Mouse (Mus musculus) ES-Bruce4 (cell line): ENCODE results near the gene Stx11. TPM values are rescaled to one million over a fixed set of nuclear protein-coding genes. Genes with fewer than 3 reads are reported as not detected.

Experiments used
- H3K27ac ChIP-seq: 2 replicates; pipeline ENCODE4 v1.5.1; 2012; ENCODE audit warnings: low read length, inconsistent platforms; ENCODE audit not compliant: insufficient read depth
- H3K27me3 ChIP-seq: 2 replicates; pipeline ENCODE4 v1.6.1; 2012; ENCODE audit warnings: mild to moderate bottlenecking, low read length, inconsistent platforms; ENCODE audit not compliant: control insufficient read depth, poor library complexity, insufficient read depth, severe bottlenecking
- H3K36me3 ChIP-seq: 2 replicates; pipeline ENCODE4 v1.6.1; 2012; ENCODE audit warnings: inconsistent platforms, mild to moderate bottlenecking, low read length, moderate library complexity; ENCODE audit not compliant: control insufficient read depth, poor library complexity, insufficient read depth, severe bottlenecking
- H3K4me1 ChIP-seq: one replicate; pipeline ENCODE4 v1.8.1; 2011; ENCODE audit warnings: low read length; ENCODE audit not compliant: control insufficient read depth, insufficient read depth
- H3K4me3 ChIP-seq: 2 replicates; pipeline ENCODE4 v1.5.1; 2011; ENCODE audit warnings: low read depth, mild to moderate bottlenecking, low read length
- H3K9ac ChIP-seq: 2 replicates; pipeline ENCODE4 v1.6.1; 2012; ENCODE audit warnings: low read depth, mild to moderate bottlenecking, inconsistent platforms; ENCODE audit not compliant: poor library complexity, severe bottlenecking
- H3K9me3 ChIP-seq: replicated peaks from 2 replicates; pipeline ENCODE4 v1.6.1; 2012; ENCODE audit warnings: mild to moderate bottlenecking, low read length, inconsistent platforms; ENCODE audit not compliant: control insufficient read depth, poor library complexity, insufficient read depth, severe bottlenecking
- CTCF ChIP-seq: IDR thresholded peaks from one replicate; pipeline ENCODE4 v1.8.1; 2011; ENCODE audit warnings: low read depth, low read length
- EP300 ChIP-seq: IDR thresholded peaks from 2 replicates; pipeline ENCODE4 v1.6.1; 2011; ENCODE audit warnings: low read depth, low read length; ENCODE audit not compliant: insufficient read depth
- POLR2A ChIP-seq: IDR thresholded peaks from one replicate; pipeline ENCODE4 v1.8.1; 2011; ENCODE audit warnings: low read length; ENCODE audit not compliant: insufficient read depth
- polyA plus RNA-seq: library from polyadenylated mRNA; stranded (reverse); fragments of >200 nt; gene quantifications from 2 replicates; pipeline ENCODE4 v1.2.4, GENCODE M21; 2011; ENCODE audit warnings: low read depth; ENCODE audit not compliant: missing spikeins, insufficient read depth, insufficient read length

Stx11 gene
- polyA plus RNA-seq, 1 experiment, result 2.1 TPM

GRCm38 (mm10) chr10:12915826-12916225 lies 48.3 kb downstream of the Stx11 start:
- H3K9me3 ChIP-seq, result no peaks in the 10 kb centered on the region
- H3K9ac ChIP-seq, result no peak overlapping the region
- no peaks in the 10 kb centered on the region for H3K27me3 ChIP-seq
- TF ChIP-seq CTCF, result no peak
- H3K27ac ChIP-seq, result peak overlapping the region; percentile 96
- no peaks in the 10 kb centered on the region for H3K36me3 ChIP-seq
- H3K4me1 ChIP-seq, result no peaks in the 10 kb centered on the region
- H3K4me3 ChIP-seq, result no peak overlapping the region

GRCm38 (mm10) chr10:12914203-12914602 lies 49.9 kb downstream of the Stx11 start:
- Histone ChIP-seq H3K9ac (peak overlapping the region; percentile 48; the same call in 1 of the 2 replicates), H3K27me3 (no peaks in the 10 kb centered on the region), H3K4me3 (no peak overlapping the region), H3K9me3 (no peaks in the 10 kb centered on the region), H3K4me1 (no peaks in the 10 kb centered on the region), H3K27ac (peak overlapping the region; percentile 75), H3K36me3 (no peaks in the 10 kb centered on the region)
- TF ChIP-seq EP300 (no peak), POLR2A (no peak), CTCF (no peak)

- no peaks in the 10 kb centered on the region for H3K27me3 ChIP-seq
- no peaks in the 10 kb centered on the region for H3K36me3 ChIP-seq
- H3K9me3 ChIP-seq, result no peaks in the 10 kb centered on the region; the same call in none of the 2 replicates
- H3K27ac ChIP-seq, result peak overlapping the region; percentile 39; the same call in 1 of the 2 replicates
- TF ChIP-seq CTCF (no peak), POLR2A (no peak), EP300 (no peak)
- H3K4me1 ChIP-seq, result no peaks in the 10 kb centered on the region
- H3K9ac ChIP-seq, result peak overlapping the region; percentile 23; the same call in 1 of the 2 replicates
- H3K4me3 ChIP-seq, result 0 out of 2 replicates have a peak overlapping the region, but pooled peaks have one; percentile 12
These were observed 52.0 kb downstream of the Stx11 start for GRCm38 (mm10) chr10:12911981-12912530.

- Histone ChIP-seq H3K27ac (peak overlapping the region; percentile 39; the same call in 1 of the 2 replicates), H3K9me3 (no peaks in the 10 kb centered on the region; the same call in none of the 2 replicates), H3K4me3 (no peak overlapping the region), H3K4me1 (no peaks in the 10 kb centered on the region), H3K9ac (peak overlapping the region; percentile 23; the same call in 1 of the 2 replicates), H3K27me3 (no peaks in the 10 kb centered on the region), H3K36me3 (no peaks in the 10 kb centered on the region)
- TF ChIP-seq CTCF (no peak), POLR2A (no peak), EP300 (no peak)
These were observed 52.6 kb downstream of the Stx11 start for GRCm38 (mm10) chr10:12911451-12911850.

GRCm38 (mm10) chr10:12909891-12910290 lies 54.2 kb downstream of the Stx11 start:
- no peaks in the 10 kb centered on the region for H3K27me3 ChIP-seq
- no peak overlapping the region for H3K4me3 ChIP-seq
- H3K9ac ChIP-seq, result no peak overlapping the region
- no peaks in the 10 kb centered on the region for H3K36me3 ChIP-seq
- no peaks in the 10 kb centered on the region for H3K4me1 ChIP-seq
- no peak overlapping the region for H3K27ac ChIP-seq
- H3K9me3 ChIP-seq, result no peaks in the 10 kb centered on the region; the same call in none of the 2 replicates
- no peak for TF ChIP-seq CTCF
- no peak for TF ChIP-seq EP300
- TF ChIP-seq POLR2A, result no peak

GRCm38 (mm10) chr10:12909179-12909578 lies 54.9 kb downstream of the Stx11 start:
- no peaks in the 10 kb centered on the region for H3K36me3 ChIP-seq
- no peaks in the 10 kb centered on the region for H3K27me3 ChIP-seq
- no peak for TF ChIP-seq CTCF
- no peak for TF ChIP-seq EP300
- no peak for TF ChIP-seq POLR2A
- H3K27ac ChIP-seq, result peak overlapping the region; percentile 84
- no peak overlapping the region for H3K4me3 ChIP-seq
- no peaks in the 10 kb centered on the region for H3K4me1 ChIP-seq
- no peaks in the 10 kb centered on the region; the same call in none of the 2 replicates for H3K9me3 ChIP-seq
- H3K9ac ChIP-seq, result no peak overlapping the region
